Mouse (Mus musculus) stomach, postnatal 0 days (tissue): ENCODE measurements at regions not wholly inside any gene's neighbourhood (a gene's known extent, or its start where the extent isn't known, plus 50 kb on each side); places are given as distances from the start of the nearest gene placed in this dataset.

ENCODE experiments used
- CTCF ChIP-seq: IDR thresholded peaks from 2 replicates; pipeline ENCODE4 v1.5.1; 2016; ENCODE audit warnings: antibody characterized with exemption, low read depth, mild to moderate bottlenecking, moderate library complexity
- EP300 ChIP-seq: optimal IDR thresholded peaks from 2 replicates; pipeline ENCODE3; 2016; ENCODE audit warnings: antibody characterized with exemption

DNA sequence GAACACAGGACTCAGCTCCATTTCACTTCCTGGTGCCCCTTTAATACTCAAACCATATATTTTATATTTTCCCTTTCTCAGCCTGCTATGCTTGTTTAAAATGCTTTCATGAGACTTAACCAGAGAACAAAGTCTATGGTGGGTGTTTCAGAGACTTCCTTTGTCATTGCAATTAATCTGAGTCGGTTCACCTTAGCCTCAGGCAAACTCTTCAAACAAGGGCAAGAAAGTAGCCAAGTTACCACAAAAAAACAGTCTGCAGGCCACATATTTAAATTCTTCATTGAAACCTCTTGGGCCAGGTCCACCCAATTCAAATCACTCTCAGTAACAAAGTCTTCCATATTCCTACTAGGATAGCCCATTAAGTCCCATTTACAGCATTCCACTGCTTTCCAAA is 70.8 kb downstream of the Dio3 start:
- no peak for TF ChIP-seq EP300
- TF ChIP-seq CTCF, result no peak
